Mouse (Mus musculus) CD4-positive, CD25-positive, alpha-beta regulatory T cell, adult 4 months (primary cell): Measurements from ENCODE around the gene Lrch3. TPM values are rescaled to one million over a fixed set of nuclear protein-coding genes. Genes with fewer than 3 reads are reported as not detected.
"Not testable (repeated sequence)": the region's sequence is repeated elsewhere in the genome, so short reads cannot be mapped to it uniquely, and the experiment has no call there.

ENCODE experiments used
- ATAC-seq: one replicate; pipeline ENCODE4 v1.8.0; 2017
- polyA plus RNA-seq, 2 experiments: library from polyadenylated mRNA; unstranded; fragments of 100-300 nt; shearing (Covaris generic); gene quantifications; one replicate each; pipeline ENCODE4 v1.2.1; 2017

Gene Lrch3
- polyA plus RNA-seq, 2 experiments from 2014 or later = 19.4 to 23.0 TPM

GRCm38 (mm10) chr16:33056095-33056785, 142.3 kb downstream of the Lrch3 start, which contains the start of the genes Iqcg and Rpl35a:
TSS of gene Iqcg (minus strand) at chr16:33056218.
TSS of gene Rpl35a (plus strand) at chr16:33056453.
- peak; percentile 91 for ATAC-seq

- ATAC-seq = no peak
Measured at GRCm38 (mm10) chr16:33056786-33057185, 142.9 kb downstream of the Lrch3 start.

- ATAC-seq = no peak
Measured at GRCm38 (mm10) chr16:33058033-33058432, 144.1 kb downstream of the Lrch3 start.

GRCm38 (mm10) chr16:33058656-33059055, 144.8 kb downstream of the Lrch3 start:
- not testable (repeated sequence) for ATAC-seq

- no peak for ATAC-seq
Measured at GRCm38 (mm10) chr16:33059471-33059870, 145.6 kb downstream of the Lrch3 start.

- no peak for ATAC-seq
Measured at GRCm38 (mm10) chr16:33060926-33061325, 147.0 kb downstream of the Lrch3 start.

- no peak for ATAC-seq
Measured at GRCm38 (mm10) chr16:33061400-33061799, 147.5 kb downstream of the Lrch3 start.

- peak; percentile 82 for ATAC-seq
Measured at GRCm38 (mm10) chr16:33062024-33062681, 148.3 kb downstream of the Lrch3 start, which contains the start of gene Lmln. TSS of gene Lmln (plus strand) at chr16:33062521.

GRCm38 (mm10) chr16:33062682-33063131, 148.8 kb downstream of the Lrch3 start:
- ATAC-seq = peak; percentile 33

GRCm38 (mm10) chr16:33063267-33063666, 149.4 kb downstream of the Lrch3 start:
- ATAC-seq = no peak

- ATAC-seq = no peak
Measured at GRCm38 (mm10) chr16:33064636-33065035, 150.7 kb downstream of the Lrch3 start.

Other genes with a start within 250 kb of the Lrch3 start
- gene Muc4, start 178.2 kb upstream of the Lrch3 start, polyA plus RNA-seq = not detected
- gene Muc20, start 116.7 kb upstream of the Lrch3 start, polyA plus RNA-seq = under 1 TPM in 1 of 2 experiments, not detected in 1; 0.61 TPM
- not detected for gene Smbd1, start 103.6 kb upstream of the Lrch3 start, polyA plus RNA-seq
- 10 to 100 TPM; 64.8 to 65.3 TPM for gene Fyttd1, start 36.6 kb upstream of the Lrch3 start, polyA plus RNA-seq
- 10 to 100 TPM; 13.3 to 19.6 TPM for gene Rubcn, start 36.3 kb upstream of the Lrch3 start, polyA plus RNA-seq
- gene Iqcg, start 142.1 kb downstream of the Lrch3 start, polyA plus RNA-seq = 1 to 10 TPM; 1.1 TPM
- gene Rpl35a, start 142.4 kb downstream of the Lrch3 start, polyA plus RNA-seq = 1,000 to 10,000 TPM; 1,192 to 1,593 TPM
- under 1 TPM; 0.15 to 0.66 TPM for gene Lmln, start 148.4 kb downstream of the Lrch3 start, polyA plus RNA-seq